Mouse (Mus musculus): ENCODE data around the gene Sarnp. TPM values are rescaled to one million over a fixed set of nuclear protein-coding genes. Genes with fewer than 3 reads are reported as not detected.

Gene Sarnp
- polyA plus RNA-seq, 1 experiment, result 13.7 TPM

- H3K27me3 ChIP-seq (replicated peaks; ENCODE audit: control insufficient read depth, insufficient read depth, low read length), result no peaks in the 10 kb centered on the region
- no peaks in the 10 kb centered on the region for H3K36me3 ChIP-seq (ENCODE audit: control insufficient read depth, insufficient read depth, low read length)
- TF ChIP-seq POLR2A (IDR thresholded peaks at IDR 0.05; ENCODE audit: low read depth, low read length) (no peak), CTCF (conservative IDR thresholded peaks at IDR 0.05; ENCODE audit: insufficient read depth, insufficient read length, low read depth, low read length) (no peak)
- no peak for DNase-seq
- H3K4me3 ChIP-seq (ENCODE audit: insufficient read depth, low read depth, low read length), result no peak overlapping the region
- no peak overlapping the region for H3K27ac ChIP-seq (ENCODE audit: insufficient read depth, low read depth, low read length)
- no peaks in the 10 kb centered on the region for H3K4me1 ChIP-seq (ENCODE audit: control insufficient read depth, insufficient read depth, low read length)
Measured at GRCm38 (mm10) chr10:128792041-128792440, 25.1 kb upstream of the Sarnp start.

- H3K27me3 ChIP-seq (replicated peaks; ENCODE audit: control insufficient read depth, insufficient read depth, low read length), result no peaks in the 10 kb centered on the region
- DNase-seq, result no peak
- WGBS, result 97% methylated on average over 1 of the region's 1 CpGs
Measured at GRCm38 (mm10) chr10:128793258-128793657, 23.9 kb upstream of the Sarnp start.

GRCm38 (mm10) chr10:128794391-128794790 lies 22.7 kb upstream of the Sarnp start:
- 83% methylated on average over 5 of the region's 5 CpGs for WGBS
- Histone ChIP-seq H3K4me1 (ENCODE audit: control insufficient read depth, insufficient read depth, low read length) (no peaks in the 10 kb centered on the region), H3K4me3 (ENCODE audit: insufficient read depth, low read depth, low read length) (no peak overlapping the region), H3K36me3 (ENCODE audit: control insufficient read depth, insufficient read depth, low read length) (no peaks in the 10 kb centered on the region), H3K27ac (ENCODE audit: insufficient read depth, low read depth, low read length) (no peak overlapping the region), H3K27me3 (replicated peaks; ENCODE audit: control insufficient read depth, insufficient read depth, low read length) (no peaks in the 10 kb centered on the region)
- no peak for DNase-seq
- TF ChIP-seq CTCF (conservative IDR thresholded peaks at IDR 0.05; ENCODE audit: insufficient read depth, insufficient read length, low read depth, low read length), result no peak
- TF ChIP-seq POLR2A (IDR thresholded peaks at IDR 0.05; ENCODE audit: low read depth, low read length), result no peak

More at GRCm38 (mm10) chr10:128793258-128793657, 23.9 kb upstream of the Sarnp start:
- H3K36me3 ChIP-seq (ENCODE audit: control insufficient read depth, insufficient read depth, low read length), result no peaks in the 10 kb centered on the region
- no peak overlapping the region for H3K4me3 ChIP-seq (ENCODE audit: insufficient read depth, low read depth, low read length)
- H3K4me1 ChIP-seq (ENCODE audit: control insufficient read depth, insufficient read depth, low read length), result no peaks in the 10 kb centered on the region
- TF ChIP-seq CTCF (conservative IDR thresholded peaks at IDR 0.05; ENCODE audit: insufficient read depth, insufficient read length, low read depth, low read length) (no peak), POLR2A (IDR thresholded peaks at IDR 0.05; ENCODE audit: low read depth, low read length) (no peak)
- no peak overlapping the region for H3K27ac ChIP-seq (ENCODE audit: insufficient read depth, low read depth, low read length)

GRCm38 (mm10) chr10:128795581-128795980 lies 21.6 kb upstream of the Sarnp start:
- Histone ChIP-seq H3K36me3 (ENCODE audit: control insufficient read depth, insufficient read depth, low read length) (no peaks in the 10 kb centered on the region), H3K27ac (ENCODE audit: insufficient read depth, low read depth, low read length) (no peak overlapping the region), H3K4me3 (ENCODE audit: insufficient read depth, low read depth, low read length) (no peak overlapping the region), H3K27me3 (replicated peaks; ENCODE audit: control insufficient read depth, insufficient read depth, low read length) (no peaks in the 10 kb centered on the region), H3K4me1 (ENCODE audit: control insufficient read depth, insufficient read depth, low read length) (no peaks in the 10 kb centered on the region)
- TF ChIP-seq POLR2A (IDR thresholded peaks at IDR 0.05; ENCODE audit: low read depth, low read length) (no peak), CTCF (conservative IDR thresholded peaks at IDR 0.05; ENCODE audit: insufficient read depth, insufficient read length, low read depth, low read length) (no peak)
- WGBS, result 98% methylated on average over 3 of the region's 3 CpGs
- DNase-seq, result no peak

- H3K4me3 ChIP-seq (ENCODE audit: insufficient read depth, low read depth, low read length), result no peak overlapping the region
- DNase-seq, result no peak
- H3K4me1 ChIP-seq (ENCODE audit: control insufficient read depth, insufficient read depth, low read length), result no peaks in the 10 kb centered on the region
- H3K36me3 ChIP-seq (ENCODE audit: control insufficient read depth, insufficient read depth, low read length), result no peaks in the 10 kb centered on the region
- WGBS, result 95% methylated on average over 8 of the region's 8 CpGs
- H3K27me3 ChIP-seq (replicated peaks; ENCODE audit: control insufficient read depth, insufficient read depth, low read length), result no peaks in the 10 kb centered on the region
- TF ChIP-seq CTCF (conservative IDR thresholded peaks at IDR 0.05; ENCODE audit: insufficient read depth, insufficient read length, low read depth, low read length), result no peak
- TF ChIP-seq POLR2A (IDR thresholded peaks at IDR 0.05; ENCODE audit: low read depth, low read length), result no peak
- H3K27ac ChIP-seq (ENCODE audit: insufficient read depth, low read depth, low read length), result no peak overlapping the region
Measured at GRCm38 (mm10) chr10:128798676-128799075, 18.5 kb upstream of the Sarnp start.

GRCm38 (mm10) chr10:128801981-128802495 lies 15.1 kb upstream of the Sarnp start:
- Histone ChIP-seq H3K4me1 (ENCODE audit: control insufficient read depth, insufficient read depth, low read length) (peaks cover 9% of the 10 kb centered on the region; the same call in 1 of the 2 replicates), H3K27me3 (replicated peaks; ENCODE audit: control insufficient read depth, insufficient read depth, low read length) (no peaks in the 10 kb centered on the region), H3K36me3 (ENCODE audit: control insufficient read depth, insufficient read depth, low read length) (no peaks in the 10 kb centered on the region), H3K4me3 (ENCODE audit: insufficient read depth, low read depth, low read length) (no peak overlapping the region), H3K27ac (ENCODE audit: insufficient read depth, low read depth, low read length) (no peak overlapping the region)
- DNase-seq, result no peak
- 93% methylated on average over 16 of the region's 16 CpGs for WGBS
- TF ChIP-seq POLR2A (IDR thresholded peaks at IDR 0.05; ENCODE audit: low read depth, low read length), result no peak
- no peak for TF ChIP-seq CTCF (conservative IDR thresholded peaks at IDR 0.05; ENCODE audit: insufficient read depth, insufficient read length, low read depth, low read length)

GRCm38 (mm10) chr10:128802956-128803355 lies 14.2 kb upstream of the Sarnp start:
- TF ChIP-seq POLR2A (IDR thresholded peaks at IDR 0.05; ENCODE audit: low read depth, low read length) (no peak), CTCF (conservative IDR thresholded peaks at IDR 0.05; ENCODE audit: insufficient read depth, insufficient read length, low read depth, low read length) (no peak)
- Histone ChIP-seq H3K27ac (ENCODE audit: insufficient read depth, low read depth, low read length) (no peak overlapping the region), H3K4me3 (ENCODE audit: insufficient read depth, low read depth, low read length) (no peak overlapping the region), H3K4me1 (ENCODE audit: control insufficient read depth, insufficient read depth, low read length) (peaks cover 12% of the 10 kb centered on the region; the same call in 1 of the 2 replicates), H3K27me3 (replicated peaks; ENCODE audit: control insufficient read depth, insufficient read depth, low read length) (no peaks in the 10 kb centered on the region), H3K36me3 (ENCODE audit: control insufficient read depth, insufficient read depth, low read length) (no peaks in the 10 kb centered on the region)
- DNase-seq, result no peak
- 74% methylated on average over 4 of the region's 4 CpGs for WGBS

All from kidney, adult 2 months (tissue).